Mouse (Mus musculus) megakaryocyte, embryonic 14.5 days (primary cell): Measurements from ENCODE around the gene Map2k7.

Experiments used
- FLI1 ChIP-seq: IDR thresholded peaks from 2 replicates; pipeline ENCODE4 v1.6.1; 2012; ENCODE audit warnings: low read length, inconsistent platforms, mixed read lengths
- GATA1 ChIP-seq: IDR thresholded peaks from 3 replicates; pipeline ENCODE4 v1.6.1; 2012; ENCODE audit warnings: mixed read lengths, low read length, inconsistent platforms, borderline replicate concordance

- no peak for TF ChIP-seq GATA1
- TF ChIP-seq FLI1, result no peak
Measured at GRCm38 (mm10) chr8:4275275-4276110, 37.0 kb downstream of the Map2k7 start, which contains the start of gene Timm44.
